26 mouse cellular contexts compared by ENCODE assay signal in genomic region chr17:87453336-87453735, GRCm38 (mm10). TPM values are rescaled to one million over a fixed set of nuclear protein-coding genes. Genes with fewer than 3 reads are reported as not detected.
DNase-seq lines count a peak whose midpoint lies in the region.
"Had no signal": no experiment of that assay in that cellular context is flagged by ENCODE, and none has a peak within 500 bp of the region (broad histone marks: within the 10 kb centered on the region; RNA-seq: fewer than 3 reads in every experiment).

No protein-coding gene starts in this region.

- H3K9me3 ChIP-seq in heart, embryonic 10.5 days: no peaks in the 10 kb centered on the region
- H3K9me3 ChIP-seq: embryonic facial prominence, embryonic 10.5 days; embryonic facial prominence, embryonic 12.5 days; forebrain, embryonic 13.5 days; forebrain, embryonic 15.5 days had no signal

- no peak overlapping the region for H3K4me3 ChIP-seq in heart, embryonic 10.5 days
- H3K4me3 ChIP-seq: embryonic facial prominence, embryonic 10.5 days; embryonic facial prominence, embryonic 12.5 days; forebrain, embryonic 13.5 days; forebrain, embryonic 15.5 days had no signal

- peak; percentile 40 to 69 for DNase-seq in adrenal gland, adult (ENCODE audit: inconsistent age in 2 of 2, low spot score in 1 of 2)
- DNase-seq in adrenal gland, postnatal 10 days: no peak
- peak; percentile 32 for DNase-seq in adrenal gland, postnatal 14 days
- no peak for DNase-seq in adrenal gland, postnatal 4 days (ENCODE audit: low spot score in 2 of 2)
- no peak for DNase-seq in heart, embryonic 10.5 days (ENCODE audit: low spot score)
- no peak for DNase-seq in heart, postnatal 10 days
- DNase-seq: adrenal gland, postnatal 25 days; B cell, adult 2 months; cerebellum, adult 11-12 months; cerebellum, adult 2 months; cerebellum, adult 9-10 months; cerebellum, postnatal 10 days; cerebellum, postnatal 25 days; forebrain, postnatal 0 days had no signal

- 73% methylated on average over 7 of the region's 7 CpGs for WGBS in heart, embryonic 10.5 days

- no peaks in the 10 kb centered on the region for H3K36me3 ChIP-seq in heart, embryonic 10.5 days
- H3K36me3 ChIP-seq: embryonic facial prominence, embryonic 10.5 days; embryonic facial prominence, embryonic 12.5 days; forebrain, embryonic 15.5 days; G1E had no signal

- H3K27me3 ChIP-seq in heart, embryonic 10.5 days (ENCODE audit: insufficient read depth, poor library complexity, severe bottlenecking): no peaks in the 10 kb centered on the region
- H3K27me3 ChIP-seq: embryonic facial prominence, embryonic 12.5 days; forebrain, embryonic 13.5 days; forebrain, embryonic 15.5 days; Patski had no signal

- H3K27ac ChIP-seq in heart, embryonic 10.5 days: peak overlapping the region; percentile 42
- H3K27ac ChIP-seq: embryonic facial prominence, embryonic 10.5 days; embryonic facial prominence, embryonic 12.5 days; forebrain, embryonic 13.5 days; forebrain, embryonic 15.5 days had no signal

- intact Hi-C loops in heart, postnatal 10 days (cut with DNase I): loop anchor here (10.0 kb wide), 1 partner anchor 211 kb away; no protein-coding TSS in a partner anchor

- peaks cover 17% of the 10 kb centered on the region for H3K4me1 ChIP-seq in heart, embryonic 10.5 days

RNA-seq across cellular contexts. Expression of gene Calm2, which starts 6.6 kb away (rescaled TPM):
- total RNA-seq in adrenal gland, postnatal 10 days (2021): 100 to 1,000 TPM; 380 to 407 TPM
- total RNA-seq in adrenal gland, postnatal 14 days (2021): 430 and 435 TPM in 2 replicates
- total RNA-seq in adrenal gland, postnatal 4 days (2021): 100 to 1,000 TPM; 558 to 566 TPM
- polyA plus RNA-seq in heart, embryonic 10.5 days (2016; fragmentation: Nextera tagmentation; extraction: Ambion mirVana): 738 and 942 TPM in 2 replicates
- total RNA-seq in heart, postnatal 10 days (2021): 100 to 1,000 TPM; 247 to 257 TPM

RNA-seq across cellular contexts. Expression of gene Stpg4, which starts 25.8 kb away (rescaled TPM):
- not detected for total RNA-seq in adrenal gland, postnatal 10 days (2021)
- not detected in 2 replicates for total RNA-seq in adrenal gland, postnatal 14 days (2021)
- under 1 TPM in 1 of 2 experiments, not detected in 1; 0.51 TPM for total RNA-seq in adrenal gland, postnatal 4 days (2021)
- 0.52 TPM in 1 of 2 replicates, not detected in the other for polyA plus RNA-seq in heart, embryonic 10.5 days (2016; fragmentation: Nextera tagmentation; extraction: Ambion mirVana)
- not detected for total RNA-seq in heart, postnatal 10 days (2021)
- total RNA-seq: adrenal gland, postnatal 25 days; CH12.LX; forebrain, postnatal 0 days had no signal
- polyA plus RNA-seq: activated CD4-positive, CD25-positive, alpha-beta regulatory T cell, adult 4 months; CD4-positive, CD25-positive, alpha-beta regulatory T cell, adult 4 months; cerebellum, adult 2 months; cortical plate, adult 2 months; embryonic facial prominence, embryonic 10.5 days; embryonic facial prominence, embryonic 12.5 days; embryonic facial prominence, embryonic 14.5 days; forebrain, embryonic 11.5 days; forebrain, embryonic 13.5 days; forebrain, embryonic 15.5 days; forebrain, postnatal 0 days; G1E; Patski had no signal

Comparison
In these comparisons a context has a peak if more than half of its experiments do, and no peak if none do; other contexts are left out.
1. DNase-seq: peak in adrenal gland, adult (2 of 2) and adrenal gland, postnatal 14 days (single experiment); none in adrenal gland, postnatal 10 days (single experiment), adrenal gland, postnatal 4 days (0 of 2), heart, embryonic 10.5 days (single experiment) and heart, postnatal 10 days (0 of 2).